Mouse (Mus musculus): Measurements from ENCODE around the gene Plk1. TPM values are rescaled to one million over a fixed set of nuclear protein-coding genes. Genes with fewer than 3 reads are reported as not detected.
A peak's percentile ranks its signal among the peaks of the same experiment; 100 is the strongest.

Gene Plk1
- 2.0 and 3.0 TPM in 2 replicates for polyA plus RNA-seq (2012; rRNA removed)

GRCm38 (mm10) chr7:122158915-122159902 is at the start of gene Plk1:
TSS of gene Plk1 (plus strand) at chr7:122159439.
- peak; percentile 54 for DNase-seq (ENCODE audit: low spot score)

DNA sequence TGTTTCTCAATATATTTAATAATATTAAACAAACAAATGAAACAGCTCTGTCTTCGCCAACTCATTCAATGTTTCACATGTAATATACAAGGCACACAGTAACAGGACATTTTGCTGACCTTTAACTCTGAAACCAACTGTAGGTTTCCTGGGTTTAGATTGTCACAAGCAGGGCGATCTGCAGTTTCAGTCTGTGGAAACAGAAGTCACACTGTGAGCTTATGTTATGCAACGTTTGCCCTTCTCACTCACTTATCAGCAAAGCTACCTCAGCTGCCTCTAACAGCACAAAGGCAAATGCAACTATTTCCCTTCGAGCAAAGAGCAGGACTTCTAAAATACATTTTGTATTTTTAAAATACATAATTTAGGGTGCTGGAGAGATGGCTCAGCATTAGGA is 35.7 kb upstream of the Plk1 start:
- no peak for DNase-seq (ENCODE audit: low spot score)

- DNase-seq (ENCODE audit: low spot score) = no peak
These were observed 33.6 kb upstream of the Plk1 start for GRCm38 (mm10) chr7:122125636-122126035.

DNA sequence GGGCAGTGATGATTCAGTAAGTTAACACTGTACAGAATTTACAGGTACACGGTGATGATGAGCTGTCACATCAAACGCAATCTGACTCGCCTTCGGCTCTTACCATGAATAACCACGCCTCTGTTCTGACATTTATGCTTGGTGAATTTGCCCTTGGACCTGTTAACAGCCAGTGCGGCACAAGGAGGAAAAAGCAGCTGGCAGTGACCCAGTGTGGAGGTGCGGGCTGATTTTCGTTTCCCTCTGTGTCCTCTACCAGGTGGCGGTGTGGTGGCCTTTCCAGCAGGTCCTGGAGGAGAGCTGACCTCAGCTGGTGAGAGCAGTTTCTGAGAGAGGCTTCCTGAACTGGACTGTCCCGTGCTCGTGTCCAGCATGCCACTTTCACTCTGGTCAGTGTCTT is 32.3 kb upstream of the Plk1 start:
- no peak for DNase-seq (ENCODE audit: low spot score)

DNA sequence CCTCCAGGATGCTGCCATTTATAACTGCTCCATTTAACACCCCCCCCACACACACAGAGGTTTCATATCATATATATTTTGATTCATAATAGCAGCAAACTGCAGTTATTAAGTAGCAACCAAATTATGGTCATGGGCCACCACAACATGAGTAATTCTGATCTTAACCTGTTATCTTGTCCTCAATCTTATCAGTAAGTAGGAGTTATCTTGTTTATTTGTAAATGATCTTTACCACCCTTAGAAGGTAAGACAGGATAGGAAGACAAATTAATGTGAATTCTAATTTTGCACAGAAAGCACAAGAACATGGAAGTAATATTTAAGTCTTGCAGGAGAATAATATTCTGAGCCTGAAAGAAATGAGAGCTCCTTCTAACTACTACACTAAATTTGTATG is 27.4 kb upstream of the Plk1 start:
- no peak for DNase-seq (ENCODE audit: low spot score)

DNA sequence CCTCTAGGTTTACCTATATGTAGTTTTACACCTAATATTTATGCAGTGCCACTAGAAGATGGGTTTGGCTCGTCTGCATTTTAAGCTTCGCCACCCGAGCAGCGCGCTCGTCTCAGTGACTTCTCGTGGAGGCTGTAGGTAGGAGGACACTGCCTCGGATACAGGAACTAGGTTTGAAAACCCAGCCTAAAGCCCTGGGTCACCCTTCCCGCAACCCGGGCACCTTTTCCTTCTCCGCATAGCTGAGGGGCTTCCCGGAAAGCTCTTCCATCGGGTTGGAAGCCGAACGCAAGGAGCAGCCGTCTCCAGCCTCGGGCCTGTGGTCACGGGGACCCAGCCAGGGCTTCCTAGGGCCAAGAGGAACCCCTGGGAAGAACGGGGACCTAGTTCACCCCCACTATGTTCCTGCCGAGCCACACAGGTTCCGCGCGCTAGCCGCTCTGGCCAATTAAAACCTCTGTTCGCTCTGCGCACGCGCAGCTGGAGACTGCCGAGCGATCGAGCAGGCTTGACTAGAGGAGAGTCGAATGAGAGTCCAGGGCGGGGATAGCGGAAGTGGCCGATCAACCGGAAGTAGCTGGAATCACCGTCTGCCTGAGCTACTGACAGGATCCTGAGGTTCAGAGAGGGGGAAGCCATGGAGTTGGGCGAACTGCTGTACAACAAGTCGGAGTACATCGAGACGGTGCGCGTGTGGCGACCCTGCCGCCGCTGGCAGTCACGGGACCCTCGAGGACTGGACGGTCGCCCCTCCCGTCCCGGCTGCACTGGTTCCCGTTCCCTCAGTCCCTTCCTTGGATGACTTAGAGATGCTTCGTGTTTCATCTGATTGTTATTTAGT is 26.5 kb upstream of the Plk1 start, which contains the start of the genes Palb2 and Dctn5:
Gene Palb2 (minus strand): TSS at position 489 of the 841 bp plus-strand sequence.
Gene Dctn5 (plus strand): TSS at position 545 of the 841 bp plus-strand sequence.
- DNase-seq (ENCODE audit: low spot score) = peak; percentile 97

DNA sequence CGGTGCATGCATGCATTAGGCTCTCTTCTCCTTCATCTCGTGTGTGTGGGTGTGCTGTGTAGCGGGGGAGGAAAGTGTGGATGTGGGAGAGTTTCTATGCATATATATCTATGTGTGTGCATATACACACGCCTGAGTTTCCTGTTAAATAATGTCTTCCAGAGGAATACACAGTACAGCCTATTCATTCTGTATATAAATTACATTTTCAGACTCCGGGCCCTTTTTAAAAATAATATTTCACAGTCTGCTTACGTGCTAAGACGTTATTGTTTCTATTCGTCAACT is 26.0 kb upstream of the Plk1 start:
- DNase-seq (ENCODE audit: low spot score) = no peak

DNA sequence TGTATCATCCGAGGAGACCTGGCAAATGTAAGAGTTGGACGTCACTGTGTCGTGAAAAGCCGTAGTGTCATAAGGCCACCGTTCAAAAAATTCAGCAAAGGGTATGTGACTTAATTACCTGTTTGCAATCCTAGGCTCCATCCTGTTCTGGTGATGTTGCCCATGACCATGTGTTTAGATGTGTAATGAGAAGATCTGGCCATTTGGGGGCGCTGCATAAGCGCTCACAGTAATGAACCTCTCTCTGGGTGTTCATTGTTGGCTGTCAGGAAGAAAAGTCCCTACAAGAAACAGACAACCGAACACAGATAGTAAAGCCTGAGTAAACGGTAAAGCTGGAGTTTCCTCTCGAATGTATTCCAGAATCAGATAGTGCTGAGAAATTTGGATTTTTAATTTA is 24.2 kb upstream of the Plk1 start:
- no peak for DNase-seq (ENCODE audit: low spot score)

DNA sequence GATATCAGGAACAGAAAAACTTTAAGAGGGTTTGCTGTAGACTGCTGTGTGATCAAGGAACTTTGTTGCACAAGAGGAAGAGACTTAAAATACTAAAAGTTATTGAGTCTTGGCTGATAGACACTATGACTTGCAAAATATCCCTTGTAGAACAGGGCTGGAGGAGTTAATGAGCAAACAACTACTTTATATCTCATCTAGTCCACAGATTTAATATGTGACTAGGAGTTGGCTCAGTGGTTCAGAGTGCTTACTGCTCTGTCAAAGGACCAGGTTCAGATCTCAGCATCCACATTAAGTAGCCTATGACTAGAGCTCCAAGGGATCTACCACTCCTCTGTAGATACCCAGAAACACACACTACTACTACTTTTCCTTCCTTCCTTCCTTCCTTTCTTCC is 22.2 kb upstream of the Plk1 start:
- no peak for DNase-seq (ENCODE audit: low spot score)

DNA sequence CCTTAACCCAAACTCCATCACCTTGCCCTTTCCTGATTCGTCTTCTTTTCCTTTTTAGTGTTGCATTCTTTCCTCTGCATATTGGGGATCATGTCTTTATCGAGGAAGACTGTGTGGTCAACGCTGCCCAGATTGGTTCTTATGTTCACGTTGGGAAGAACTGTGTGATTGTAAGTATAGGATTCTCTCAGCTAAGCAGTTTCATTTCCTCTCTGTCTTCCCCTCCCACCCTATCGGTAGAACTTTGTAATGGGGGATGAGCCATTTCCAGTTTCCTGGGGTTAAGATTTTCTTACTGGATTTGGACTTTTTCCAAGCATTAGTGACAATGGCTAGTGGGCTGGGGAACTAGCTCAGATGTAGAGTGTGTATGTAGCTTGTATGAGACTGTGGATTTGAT is 21.0 kb upstream of the Plk1 start:
- no peak for DNase-seq (ENCODE audit: low spot score)

DNA sequence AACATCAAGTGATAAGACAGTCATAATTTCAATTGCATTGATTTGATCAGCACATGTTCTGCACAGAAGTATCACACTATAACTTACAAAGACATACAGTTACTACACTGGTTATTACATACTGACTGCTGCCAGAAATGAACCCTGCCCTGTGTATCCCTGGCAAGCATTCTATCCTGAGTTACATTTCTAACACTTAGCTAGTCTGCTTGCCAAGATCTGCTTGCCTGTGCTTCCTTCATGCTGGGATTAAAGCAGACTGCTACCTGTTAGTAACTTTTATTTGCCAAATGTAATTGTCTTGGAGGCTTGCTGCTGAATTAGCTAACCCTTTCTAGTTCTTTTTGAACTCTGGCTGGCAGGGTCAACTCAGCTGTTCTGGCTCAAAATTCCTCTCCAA is 18.2 kb upstream of the Plk1 start:
- no peak for DNase-seq (ENCODE audit: low spot score)

- DNase-seq (ENCODE audit: low spot score) = no peak
These were observed 6.8 kb upstream of the Plk1 start for GRCm38 (mm10) chr7:122152473-122152872.

DNA sequence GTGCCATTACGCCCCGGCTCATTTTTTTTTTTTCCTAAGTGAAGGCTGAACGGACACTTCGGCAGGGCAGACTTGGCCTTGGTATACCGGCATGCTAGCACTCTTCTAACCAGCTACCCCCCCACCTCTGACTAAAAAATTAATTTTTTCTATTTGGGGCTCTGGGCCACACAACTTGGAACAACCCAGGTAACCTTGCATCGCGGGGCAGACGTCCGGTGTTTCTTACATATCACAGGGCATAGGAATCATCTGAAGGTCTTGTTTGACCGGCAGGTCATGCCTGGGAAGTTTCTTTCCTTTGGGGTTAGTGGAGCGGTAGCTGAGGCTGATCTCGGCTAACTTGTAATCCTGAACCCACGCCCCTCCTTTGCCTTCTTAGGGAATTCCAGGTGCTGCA is 751 bp upstream of the Plk1 start:
- no peak for DNase-seq (ENCODE audit: low spot score)

DNA sequence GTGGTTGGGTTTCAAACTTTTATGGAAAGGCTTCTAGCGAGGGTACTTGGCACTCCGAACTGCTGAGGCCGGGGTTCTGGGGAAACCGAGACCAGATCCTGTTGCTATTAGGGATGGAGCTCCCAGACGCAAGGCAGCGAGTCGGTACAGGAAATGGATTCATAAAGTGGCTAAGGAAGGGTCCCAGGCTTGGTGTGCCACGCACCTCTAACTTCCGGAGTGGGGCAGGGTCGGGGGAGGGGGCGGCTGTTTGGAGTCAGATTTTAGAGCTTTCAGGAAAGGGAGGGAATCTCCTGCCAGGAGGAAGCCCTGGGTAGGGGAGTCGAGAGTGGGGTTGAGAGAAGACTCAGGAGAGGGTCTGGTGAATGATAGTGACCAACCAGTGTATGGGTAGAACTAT is 798 bp downstream of the Plk1 start:
- DNase-seq (ENCODE audit: low spot score) = no peak

DNA sequence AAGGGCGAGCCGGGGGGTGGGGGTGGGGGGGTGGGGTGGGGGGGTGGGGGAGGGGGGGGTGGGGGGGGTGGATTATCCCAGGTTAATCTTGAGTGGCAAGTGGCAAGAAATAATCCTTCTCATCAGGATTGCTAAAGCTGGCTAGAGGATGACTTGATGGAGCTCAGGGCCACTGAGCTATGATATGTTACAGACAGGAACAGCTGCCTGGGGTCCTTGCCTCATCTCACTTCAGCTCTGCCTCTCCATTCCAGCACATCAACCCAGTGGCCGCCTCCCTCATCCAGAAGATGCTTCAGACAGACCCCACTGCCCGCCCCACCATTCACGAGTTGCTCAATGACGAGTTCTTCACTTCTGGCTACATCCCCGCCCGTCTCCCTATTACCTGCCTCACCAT is 4.5 kb downstream of the Plk1 start:
- no peak for DNase-seq (ENCODE audit: low spot score)

DNA sequence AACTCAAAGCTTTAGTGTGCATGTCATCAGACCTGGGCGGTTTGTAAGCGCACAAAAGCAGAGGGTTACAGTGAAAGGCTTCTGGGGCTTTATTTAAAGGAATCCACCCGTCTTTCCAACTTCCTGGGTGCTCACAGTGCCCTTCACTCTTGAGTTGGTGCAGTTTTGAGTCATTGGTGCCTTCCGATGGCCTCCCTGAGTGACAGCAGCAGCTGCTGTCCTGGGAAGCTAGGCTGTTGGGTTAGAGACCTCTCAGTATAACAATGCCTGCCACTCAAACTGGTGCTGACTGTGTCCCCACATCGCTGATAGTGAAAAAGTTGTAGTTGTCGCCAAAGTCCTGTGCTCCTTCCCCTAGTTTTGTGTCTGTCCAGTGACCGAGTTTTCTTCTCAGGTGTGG is 8.0 kb downstream of the Plk1 start:
- no peak for DNase-seq (ENCODE audit: low spot score)

DNA sequence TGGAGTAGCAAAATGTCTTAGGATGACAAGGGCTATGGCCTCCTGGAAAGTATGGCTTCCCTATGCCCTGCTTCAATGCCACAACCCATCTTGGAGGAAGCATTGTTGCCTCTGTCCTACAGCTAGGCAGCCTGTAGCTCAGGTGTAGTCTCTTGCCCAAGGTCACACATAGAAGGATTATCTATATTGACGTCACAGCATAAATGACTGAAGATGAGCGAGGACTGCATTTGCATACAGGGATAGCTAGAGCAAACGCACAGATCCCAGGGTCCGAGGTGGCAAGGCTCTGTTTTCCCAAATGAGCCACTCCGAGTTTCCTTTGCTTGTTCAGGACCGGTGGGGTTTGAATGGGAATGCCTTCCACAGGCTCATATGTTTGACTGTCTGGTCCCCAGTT is 11.5 kb downstream of the Plk1 start:
- DNase-seq (ENCODE audit: low spot score) = no peak

- no peak for DNase-seq (ENCODE audit: low spot score)
These were observed 12.4 kb downstream of the Plk1 start for GRCm38 (mm10) chr7:122171613-122172012.

DNA sequence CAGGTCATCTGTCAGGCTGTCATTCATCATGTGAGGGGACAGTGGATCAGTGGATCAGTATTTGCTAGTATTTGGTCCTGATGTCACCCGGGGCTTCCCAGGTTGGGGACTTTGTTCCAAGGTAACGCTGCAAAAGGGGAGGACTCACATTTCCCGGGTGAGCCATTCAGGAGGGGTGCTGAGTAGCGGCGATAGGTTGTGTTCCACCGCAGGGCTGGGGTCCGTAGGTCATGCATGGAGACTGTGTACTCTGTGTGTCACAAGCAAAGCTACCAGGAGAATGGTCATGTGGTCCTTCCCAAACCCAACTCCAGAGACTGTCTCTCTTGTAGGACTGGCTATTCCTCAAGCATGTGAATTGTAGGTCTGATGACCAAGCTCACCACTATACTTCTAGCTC is 21.5 kb downstream of the Plk1 start:
- no peak for DNase-seq (ENCODE audit: low spot score)

DNA sequence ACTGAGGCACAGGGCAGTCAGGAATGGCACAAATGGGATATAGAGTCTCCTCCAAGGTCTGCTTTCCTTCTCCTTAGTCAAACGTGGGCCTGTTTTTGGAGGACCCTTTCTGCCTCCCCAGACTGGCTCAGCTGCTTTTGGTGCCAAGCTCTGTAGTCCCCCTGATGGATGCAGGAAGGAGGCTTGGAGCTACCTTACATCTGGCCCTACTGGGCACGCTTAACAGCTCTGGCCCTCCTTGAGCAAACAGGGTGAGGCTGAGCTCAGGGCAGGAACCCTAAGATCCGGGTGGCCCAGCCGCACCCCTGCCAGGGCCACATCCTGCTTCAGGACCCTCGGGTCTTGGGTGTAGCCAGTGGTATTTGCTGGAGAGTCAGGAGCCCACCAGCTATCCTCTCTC is 25.3 kb downstream of the Plk1 start:
- DNase-seq (ENCODE audit: low spot score) = no peak

- DNase-seq (ENCODE audit: low spot score) = no peak
These were observed 26.8 kb downstream of the Plk1 start, which contains the start of gene Ern2 for GRCm38 (mm10) chr7:122186043-122186442. TSS of gene Ern2 (minus strand) at chr7:122186207.

DNA sequence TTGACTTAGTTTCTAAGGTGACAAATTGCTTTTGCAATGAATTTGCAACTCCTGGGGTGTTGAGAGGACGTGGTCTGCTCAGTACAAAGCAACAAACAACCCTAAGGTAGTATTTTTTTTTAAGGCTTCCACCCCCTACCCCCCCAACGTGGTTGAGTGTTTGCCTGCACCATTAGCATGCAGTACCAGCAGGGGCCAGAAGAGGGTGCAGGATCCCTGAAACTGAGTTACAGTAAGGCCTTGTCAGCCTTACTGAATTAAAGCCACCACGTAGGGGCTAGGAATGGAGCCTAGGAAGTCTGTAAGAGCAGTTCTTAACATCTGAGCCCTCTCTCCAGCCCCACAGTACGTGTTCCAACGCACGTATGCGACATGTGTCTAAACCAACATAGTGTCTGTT is 30.2 kb downstream of the Plk1 start:
- no peak for DNase-seq (ENCODE audit: low spot score)

DNA sequence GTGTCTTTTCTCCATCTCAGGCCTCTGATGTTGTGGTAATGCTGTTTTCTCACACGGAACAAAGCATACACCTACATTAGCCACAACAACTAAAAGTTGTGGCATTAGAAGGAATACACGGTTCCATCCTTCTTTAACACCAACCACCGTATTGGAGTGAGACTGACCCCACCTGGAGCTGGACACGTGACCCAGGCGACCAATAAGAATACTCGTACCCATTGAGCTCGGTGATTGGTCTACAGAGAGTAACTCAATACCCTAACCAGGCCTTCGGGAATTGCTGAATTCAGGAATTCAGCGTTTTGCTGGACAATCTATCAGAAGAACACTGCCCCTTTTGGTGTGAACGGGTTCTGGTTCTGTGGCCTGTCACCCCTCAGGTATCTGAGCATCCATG is 31.9 kb downstream of the Plk1 start:
- DNase-seq (ENCODE audit: low spot score) = no peak

All from urinary bladder, adult 2 months (tissue).